Mouse (Mus musculus): ENCODE data around the gene B230118H07Rik.
"Not testable (repeated sequence)": the region's sequence is repeated elsewhere in the genome, so short reads cannot be mapped to it uniquely, and the experiment has no call there.

Gene B230118H07Rik

DNA sequence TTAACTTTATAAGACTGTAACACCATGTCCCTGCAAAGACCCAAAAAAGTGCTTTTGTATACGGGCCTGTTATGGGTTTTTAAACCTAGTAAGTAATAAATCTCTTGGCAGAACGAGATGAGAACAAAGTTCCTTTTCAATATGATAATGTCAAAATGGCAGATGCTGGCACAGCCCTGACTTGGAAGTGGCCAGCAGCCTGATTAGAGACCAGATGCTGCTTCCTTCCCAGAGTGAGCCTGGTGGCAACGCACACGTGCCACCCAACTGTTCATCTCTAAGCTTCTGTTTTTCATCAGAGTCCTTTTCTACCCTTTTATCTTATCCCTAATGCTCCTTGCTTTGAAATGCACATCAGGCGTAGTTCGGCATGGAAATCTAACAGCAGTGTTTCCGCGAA, 58.0 kb downstream of the B230118H07Rik start:
- in situ Hi-C loops (cut with MboI), result no loop called here

DNA sequence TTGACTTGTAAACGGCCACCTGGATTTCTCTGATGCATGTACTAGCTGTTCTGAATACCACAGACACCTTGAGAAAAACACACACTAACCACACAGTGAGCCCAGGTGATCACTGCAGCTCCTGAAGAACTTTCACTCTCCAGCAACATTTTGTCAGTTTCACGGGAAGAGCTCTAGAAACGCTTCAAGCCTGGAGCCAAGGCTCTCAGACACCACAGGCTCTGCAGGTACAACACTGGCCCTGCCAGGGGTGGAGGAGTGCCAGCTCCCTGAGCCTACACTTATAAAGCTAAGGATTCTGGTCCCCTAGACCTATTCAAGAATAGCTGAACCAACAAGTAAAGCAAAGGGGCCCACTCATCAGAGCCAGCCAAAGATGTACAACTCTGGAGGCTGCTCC, 67.9 kb downstream of the B230118H07Rik start:
- in situ Hi-C loops (cut with MboI), result no loop called here

DNA sequence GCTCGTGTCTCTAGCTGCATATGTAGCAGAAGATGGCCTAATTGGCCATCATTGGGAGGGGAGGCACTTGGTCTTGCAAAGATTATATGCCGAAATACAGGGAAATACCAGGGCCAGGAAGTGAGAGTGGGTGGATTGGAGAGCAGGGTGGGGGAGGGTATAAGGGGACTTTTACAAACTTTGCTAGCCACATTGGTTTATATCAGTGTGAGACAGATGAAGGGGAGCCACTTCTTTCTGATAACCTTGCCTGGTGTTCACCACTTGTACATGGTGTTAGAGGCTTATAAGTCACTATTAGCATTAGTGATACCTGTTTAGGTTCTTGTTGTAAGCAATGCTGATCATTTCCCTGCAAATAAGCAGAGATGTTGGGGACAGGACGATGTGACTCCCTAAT, 68.4 kb downstream of the B230118H07Rik start:
- in situ Hi-C loops (cut with MboI), result no loop called here

DNA sequence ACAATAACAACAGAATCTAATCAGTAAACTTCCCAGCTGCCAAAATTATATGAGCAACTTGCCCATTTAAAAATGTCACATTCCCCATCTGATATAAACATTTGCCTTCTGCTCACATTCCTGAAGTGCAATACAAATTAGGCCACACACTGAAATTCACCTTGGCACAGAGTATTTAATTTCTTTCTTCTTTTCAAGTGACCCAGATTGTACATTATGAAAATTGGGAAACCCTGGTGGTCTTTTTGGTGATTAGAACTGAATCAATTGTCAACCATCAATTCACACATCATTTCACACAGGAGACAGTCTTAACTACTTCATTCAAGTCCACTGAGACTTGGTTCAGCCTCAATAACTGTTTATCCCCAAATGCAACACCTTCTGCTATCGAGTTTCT, 68.9 kb downstream of the B230118H07Rik start:
- in situ Hi-C loops (cut with MboI), result no loop called here

DNA sequence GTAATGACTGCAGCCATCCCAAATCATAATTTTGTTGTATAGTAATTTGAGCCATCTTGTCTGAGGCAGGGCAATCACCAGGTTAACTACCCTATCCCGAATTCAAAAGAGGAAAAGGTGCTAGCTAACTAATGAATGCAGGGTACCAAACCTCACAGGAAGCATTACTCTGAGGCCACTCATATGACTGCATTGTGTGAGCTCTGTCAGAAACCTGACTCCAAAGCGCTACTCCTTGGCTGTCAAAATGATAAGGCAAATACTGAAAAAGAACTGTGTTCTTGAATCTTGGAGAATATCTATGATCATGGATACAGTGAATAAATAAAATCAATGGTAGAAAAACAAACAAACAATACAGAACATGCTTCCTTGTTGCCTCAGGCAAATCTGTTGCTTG, 69.3 kb downstream of the B230118H07Rik start:
- in situ Hi-C loops (cut with MboI), result no loop called here

DNA sequence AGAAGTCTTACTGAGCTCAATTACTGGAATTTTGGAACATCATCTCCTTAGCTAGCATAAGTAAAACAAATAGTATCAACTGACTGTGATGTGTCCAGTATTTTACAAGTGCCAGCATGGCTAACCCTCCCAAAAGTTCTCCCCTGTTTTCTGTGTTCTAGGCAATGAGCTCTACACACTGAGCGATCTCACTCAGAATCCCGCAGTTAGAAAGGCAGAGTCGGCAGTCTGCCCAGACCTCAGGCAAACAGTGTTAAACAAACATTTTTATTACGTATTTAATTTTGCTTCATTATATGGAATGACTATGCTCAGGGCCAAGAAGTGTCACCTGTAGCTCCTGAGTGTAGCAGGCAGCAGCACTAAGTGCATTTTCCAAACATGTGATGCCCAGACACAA, 72.1 kb downstream of the B230118H07Rik start:
- in situ Hi-C loops (cut with MboI), result no loop called here

DNA sequence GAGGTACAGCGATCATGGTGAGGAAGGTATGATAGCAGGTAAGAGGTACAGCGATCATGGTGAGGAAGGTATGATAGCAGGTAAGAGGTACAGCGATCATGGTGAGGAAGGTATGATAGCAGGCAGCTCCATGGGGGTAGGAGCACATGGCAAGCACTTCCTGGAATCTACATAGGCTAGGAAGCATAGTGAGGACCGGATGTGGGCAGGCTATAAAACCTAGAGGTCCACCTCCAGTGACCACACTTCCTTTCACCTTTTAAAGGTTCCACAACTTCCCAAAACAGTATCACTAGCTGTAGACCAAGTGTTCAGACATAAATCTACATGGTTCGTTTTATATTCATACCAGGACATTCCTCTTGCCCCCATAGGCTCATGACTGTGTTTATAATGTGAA, 80.1 kb downstream of the B230118H07Rik start:
- in situ Hi-C loops (cut with MboI), result no loop called here

DNA sequence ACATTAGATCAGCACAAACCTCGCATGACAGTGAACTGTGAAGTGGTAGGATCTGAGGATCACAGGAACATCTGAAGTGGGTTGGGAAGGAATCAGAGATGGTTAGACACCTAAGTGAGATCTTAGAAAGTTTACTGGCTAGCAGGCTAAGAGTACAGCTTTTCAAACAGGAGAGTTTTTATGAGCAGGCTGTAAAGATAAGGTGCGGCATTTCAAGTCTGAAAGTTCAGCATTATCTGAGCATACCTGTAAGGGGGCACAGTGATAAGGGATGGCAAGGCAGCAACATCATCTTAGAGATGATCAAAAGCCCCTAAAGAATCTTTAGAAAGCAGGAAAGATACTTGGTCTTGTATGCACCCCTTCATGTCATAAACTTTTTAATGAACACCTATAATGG, 81.8 kb downstream of the B230118H07Rik start:
- in situ Hi-C loops (cut with MboI), result no loop called here

DNA sequence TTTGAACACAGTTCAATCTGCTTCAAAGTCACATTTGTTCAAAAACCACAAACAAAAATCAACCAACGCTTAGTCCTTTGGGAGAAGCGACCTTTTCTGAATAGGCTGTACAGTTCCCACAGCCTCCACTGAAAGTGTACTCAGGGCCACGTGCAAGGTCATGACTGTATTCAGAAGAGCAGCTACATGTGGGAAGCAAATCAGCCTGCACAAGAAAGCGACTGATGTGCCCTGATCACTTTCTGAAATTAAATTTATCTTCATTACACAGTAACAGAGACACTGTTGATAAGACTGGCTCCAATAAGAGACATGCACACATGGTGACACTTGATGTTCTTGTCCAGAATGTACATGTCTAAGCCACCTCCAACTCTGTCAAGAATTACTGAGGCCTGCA, 85.6 kb downstream of the B230118H07Rik start:
- in situ Hi-C loops (cut with MboI), result no loop called here

DNA sequence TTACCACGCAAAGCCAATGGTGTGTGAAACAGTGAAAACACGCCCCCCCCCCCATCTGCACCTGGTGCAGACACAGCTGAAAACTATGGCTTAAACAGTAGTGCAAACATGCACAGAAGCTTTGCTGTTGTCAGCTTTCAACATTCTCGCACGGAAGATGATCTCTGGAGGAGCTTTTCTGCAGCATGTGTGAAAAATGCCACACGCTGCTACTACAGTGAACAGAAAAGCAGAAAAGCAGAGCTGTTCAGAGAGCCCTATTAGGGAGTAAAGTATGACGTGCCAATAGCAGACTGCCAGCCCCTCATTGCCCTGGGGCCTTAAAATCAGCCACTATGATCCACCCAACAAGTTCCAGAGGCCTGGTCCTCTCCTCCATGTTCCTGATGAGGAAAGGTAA, 86.1 kb downstream of the B230118H07Rik start:
- in situ Hi-C loops (cut with MboI), result no loop called here

DNA sequence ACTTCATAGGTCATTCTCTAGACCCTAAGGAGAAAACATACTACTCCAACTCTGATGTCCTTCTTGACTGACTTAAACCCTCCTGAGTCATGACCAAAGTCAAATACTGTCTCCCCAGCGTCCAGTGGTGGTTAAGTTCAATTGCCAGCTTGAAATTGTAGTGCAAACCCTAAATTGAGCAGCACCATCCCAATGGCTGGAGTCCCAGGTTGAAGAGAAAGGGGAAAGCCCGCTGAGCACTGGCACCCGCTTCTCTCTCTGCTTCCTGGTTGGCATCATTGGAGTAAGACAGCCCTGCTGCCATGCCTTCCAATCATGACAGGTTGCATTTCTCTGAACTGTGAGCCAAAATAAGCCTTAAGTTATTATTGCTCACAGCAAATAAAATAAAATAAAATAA, 89.9 kb downstream of the B230118H07Rik start:
- in situ Hi-C loops (cut with MboI), result no loop called here

DNA sequence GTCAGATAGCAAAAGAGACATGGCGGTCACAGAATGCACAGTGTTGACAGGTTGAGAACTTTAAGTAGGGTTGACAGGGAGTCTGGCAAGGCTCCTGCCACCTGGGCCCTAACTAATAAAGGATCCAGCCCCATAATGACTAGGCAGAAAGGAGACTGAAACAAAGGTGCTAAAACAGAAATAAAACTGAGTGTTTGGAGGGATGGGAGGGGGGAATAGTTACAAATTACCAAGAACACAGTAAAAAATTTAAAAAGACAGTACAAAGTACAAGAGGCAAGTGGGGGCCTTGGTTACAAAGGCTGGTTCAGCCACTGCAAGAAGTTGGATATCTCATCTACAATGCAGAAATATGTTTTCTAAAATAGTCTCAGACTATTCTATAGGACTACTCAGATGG, 93.4 kb downstream of the B230118H07Rik start:
- in situ Hi-C loops (cut with MboI), result no loop called here

DNA sequence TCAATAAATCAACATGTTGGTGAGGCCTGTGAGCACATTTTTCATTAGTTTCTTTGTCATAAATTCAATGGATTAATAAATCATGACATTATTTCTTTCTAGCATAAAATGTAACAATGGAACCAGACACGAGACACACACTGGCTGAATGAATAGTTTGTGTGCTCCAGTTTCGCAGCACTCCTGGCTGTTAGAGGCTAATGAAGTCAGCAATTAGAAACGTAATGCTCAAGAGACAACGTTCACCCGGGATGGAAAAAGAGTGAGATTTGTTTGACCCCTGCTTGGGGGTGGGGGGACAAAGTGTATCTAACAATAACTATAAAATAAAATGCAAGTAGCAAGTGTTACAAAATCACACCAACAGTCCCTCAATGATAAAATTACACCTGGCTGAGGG, 95.5 kb downstream of the B230118H07Rik start:
- in situ Hi-C loops (cut with MboI), result no loop called here

DNA sequence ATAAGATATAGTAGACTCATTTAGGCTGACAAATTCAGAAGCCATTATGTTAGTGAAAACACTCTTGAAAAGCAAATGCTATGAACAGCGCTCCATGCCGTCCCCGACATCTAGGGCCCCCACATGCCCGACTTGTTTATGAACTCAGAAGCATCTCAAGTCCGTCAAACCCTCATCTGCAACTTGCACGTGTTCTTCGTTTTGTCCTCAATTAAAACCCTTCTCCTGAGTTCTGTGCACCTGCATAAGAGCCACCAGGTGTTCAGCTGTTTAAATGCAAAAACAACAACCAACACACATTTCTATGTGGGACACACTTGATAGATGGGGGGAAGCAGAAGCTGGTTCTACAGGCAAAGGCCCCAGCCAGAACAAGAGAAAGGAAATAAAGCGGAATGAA, 97.0 kb downstream of the B230118H07Rik start:
- in situ Hi-C loops (cut with MboI), result no loop called here

DNA sequence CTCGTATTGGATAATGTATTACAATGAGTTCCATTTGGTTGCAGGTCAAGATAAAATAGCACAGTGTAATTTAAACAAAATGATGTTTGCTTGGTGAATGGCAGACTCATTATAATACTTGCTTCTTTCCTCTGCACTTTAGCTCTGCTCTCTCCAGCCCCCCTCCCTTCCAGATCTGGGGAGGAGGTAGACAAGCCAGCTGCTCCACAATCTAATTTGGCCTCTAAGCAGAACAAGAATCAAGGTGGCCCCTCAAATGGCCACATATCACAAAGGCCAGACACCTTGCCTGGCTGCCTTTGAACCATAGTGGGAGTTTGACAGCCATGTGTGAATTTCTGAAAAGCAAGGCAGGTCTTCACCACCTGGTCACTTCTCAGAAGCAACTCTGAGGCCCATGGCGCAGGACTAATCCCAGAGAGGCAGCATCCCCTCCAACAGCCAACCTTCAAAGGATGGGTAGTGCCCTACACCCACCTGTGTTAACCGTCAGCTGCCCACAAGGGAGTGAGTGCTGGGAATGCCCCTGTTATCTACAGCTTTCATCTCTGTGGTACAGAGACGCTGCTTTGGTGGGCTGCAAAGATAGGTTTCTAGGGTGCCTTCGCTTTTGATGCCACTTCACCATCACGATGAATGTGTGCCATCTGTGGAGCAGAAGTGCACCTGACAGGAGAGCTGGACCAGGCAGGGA, 98.2 kb downstream of the B230118H07Rik start:
- in situ Hi-C loops (cut with MboI), result no loop called here

DNA sequence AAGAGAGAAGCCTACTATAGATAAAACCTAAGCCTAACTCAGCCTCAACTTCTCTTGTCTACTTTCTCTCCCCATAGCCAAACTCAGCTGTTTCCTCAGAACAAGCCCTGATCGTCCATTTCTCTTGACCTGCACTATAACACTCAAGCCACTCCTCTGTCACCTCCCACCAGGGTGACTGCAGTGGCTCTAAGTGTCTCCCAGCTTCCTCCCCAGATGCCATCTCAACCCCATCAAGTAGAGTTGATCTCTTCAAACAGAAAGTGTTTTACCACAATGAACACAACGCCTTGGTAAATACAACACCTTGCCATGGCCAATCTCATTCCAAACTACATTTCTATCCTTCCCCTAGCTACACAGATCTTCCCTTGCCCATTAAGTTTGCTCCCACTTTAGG, 99.2 kb downstream of the B230118H07Rik start:
- in situ Hi-C loops (cut with MboI), result no loop called here

DNA sequence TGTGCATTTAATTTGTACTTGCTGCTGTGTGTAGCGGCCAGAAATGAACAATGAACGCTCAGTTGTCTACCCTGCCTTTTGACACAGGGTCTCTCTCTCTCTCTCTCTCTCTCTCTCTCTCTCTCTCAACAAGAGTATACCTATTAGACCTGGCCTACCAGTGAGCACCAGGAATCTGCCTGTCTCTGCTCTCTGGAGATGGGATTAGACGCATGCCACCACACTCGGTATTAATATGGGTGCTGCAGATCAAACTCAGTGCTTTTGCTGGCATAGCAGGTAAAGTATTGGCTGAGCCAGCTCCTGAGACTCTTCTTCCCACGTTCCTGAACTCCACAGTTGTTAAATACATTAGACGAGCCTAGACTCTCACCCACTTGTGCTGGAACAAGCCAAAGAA, 100.5 kb downstream of the B230118H07Rik start:
- in situ Hi-C loops (cut with MboI), result no loop called here

DNA sequence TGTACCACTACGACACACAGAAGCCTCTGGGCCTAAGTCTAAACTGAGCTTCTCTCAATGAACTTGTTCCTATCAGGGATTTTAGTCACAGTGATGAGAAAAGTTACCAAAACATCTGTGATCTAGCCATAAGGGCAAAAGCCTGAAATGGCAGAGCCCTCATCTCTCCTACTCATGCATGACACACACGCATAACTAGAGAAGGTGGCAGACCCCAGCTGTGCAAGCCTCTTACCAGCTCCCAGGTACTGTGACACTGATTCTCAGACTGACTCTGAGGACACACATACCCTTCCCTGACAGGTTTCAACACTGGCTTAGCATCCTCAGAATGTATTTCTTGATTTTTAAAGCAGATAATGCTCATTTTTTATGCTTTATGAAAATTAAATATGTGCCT, 103.7 kb downstream of the B230118H07Rik start:
- in situ Hi-C loops (cut with MboI), result no loop called here

DNA sequence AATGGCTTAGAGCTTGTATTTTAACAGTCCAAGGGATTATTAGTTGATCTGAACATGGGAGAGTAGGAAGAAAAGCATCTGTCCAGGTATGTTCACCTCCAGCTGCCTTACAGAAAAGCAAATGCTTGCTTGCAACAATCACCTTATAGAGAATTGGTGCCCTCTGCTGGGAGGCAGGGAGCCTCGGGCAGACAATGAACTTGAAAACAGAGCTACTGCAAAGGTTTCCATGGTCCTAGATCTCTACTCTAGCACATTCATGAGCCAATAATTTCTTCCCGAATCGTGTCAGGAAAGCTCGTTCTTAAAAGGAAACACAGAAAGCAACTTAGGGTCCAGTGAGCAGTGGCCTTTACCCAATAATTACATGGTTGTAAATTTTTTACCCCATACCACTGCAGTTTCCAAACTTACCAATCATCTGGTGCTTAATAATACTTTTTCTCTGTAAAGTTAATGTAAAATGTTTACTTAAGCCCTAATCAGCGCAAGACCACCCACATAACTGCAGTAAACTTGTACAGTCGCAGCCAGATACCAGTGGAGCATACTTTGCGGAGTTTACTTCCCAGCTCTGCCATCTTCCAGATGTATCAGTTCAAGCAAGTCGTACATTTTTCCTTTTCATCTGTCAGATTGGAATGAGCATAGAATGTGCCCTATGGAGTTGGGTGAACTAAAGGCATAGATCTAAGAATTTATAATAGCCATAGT, 105.5 kb downstream of the B230118H07Rik start:
- in situ Hi-C loops (cut with MboI), result no loop called here

DNA sequence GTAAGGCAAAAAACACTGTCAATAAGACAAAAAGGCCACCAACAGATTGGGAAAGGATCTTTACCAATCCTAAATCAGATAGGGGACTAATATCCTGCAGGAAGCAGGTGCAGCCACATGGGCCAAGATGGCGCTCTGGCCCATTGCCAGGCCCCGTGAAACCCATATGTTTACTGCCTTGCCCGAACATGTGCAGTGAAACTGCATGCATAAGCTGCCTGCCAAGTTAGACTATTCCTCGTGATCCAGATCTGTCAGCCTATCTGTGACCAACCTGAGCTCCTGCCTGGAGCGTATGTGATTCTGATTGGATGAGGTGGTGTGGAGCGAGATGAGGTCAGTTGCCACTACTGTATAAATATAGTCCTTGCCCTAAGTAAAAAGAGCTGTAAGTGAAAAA, 112.4 kb downstream of the B230118H07Rik start:
- in situ Hi-C loops (cut with MboI), result not testable (repeated sequence)

DNA sequence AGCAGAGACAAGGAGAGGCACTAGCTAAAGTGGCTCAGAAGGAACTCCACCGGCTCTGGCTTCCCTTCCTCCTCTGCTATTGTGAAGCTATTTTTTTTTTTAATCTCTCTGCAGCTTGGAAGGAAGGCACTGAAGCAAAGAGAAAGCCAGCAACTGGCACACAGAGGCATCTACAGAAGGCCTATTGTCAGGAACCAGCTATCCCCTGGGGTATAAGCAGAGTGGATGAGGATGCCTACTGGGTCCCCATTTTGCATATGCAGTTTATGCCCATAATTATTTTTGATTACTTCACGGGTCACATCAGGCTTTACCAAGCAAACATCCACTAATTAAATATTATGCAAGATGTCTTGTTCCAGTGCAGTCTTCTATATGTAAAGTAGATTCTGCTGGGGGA, 115.6 kb downstream of the B230118H07Rik start:
- in situ Hi-C loops (cut with MboI), result no loop called here

DNA sequence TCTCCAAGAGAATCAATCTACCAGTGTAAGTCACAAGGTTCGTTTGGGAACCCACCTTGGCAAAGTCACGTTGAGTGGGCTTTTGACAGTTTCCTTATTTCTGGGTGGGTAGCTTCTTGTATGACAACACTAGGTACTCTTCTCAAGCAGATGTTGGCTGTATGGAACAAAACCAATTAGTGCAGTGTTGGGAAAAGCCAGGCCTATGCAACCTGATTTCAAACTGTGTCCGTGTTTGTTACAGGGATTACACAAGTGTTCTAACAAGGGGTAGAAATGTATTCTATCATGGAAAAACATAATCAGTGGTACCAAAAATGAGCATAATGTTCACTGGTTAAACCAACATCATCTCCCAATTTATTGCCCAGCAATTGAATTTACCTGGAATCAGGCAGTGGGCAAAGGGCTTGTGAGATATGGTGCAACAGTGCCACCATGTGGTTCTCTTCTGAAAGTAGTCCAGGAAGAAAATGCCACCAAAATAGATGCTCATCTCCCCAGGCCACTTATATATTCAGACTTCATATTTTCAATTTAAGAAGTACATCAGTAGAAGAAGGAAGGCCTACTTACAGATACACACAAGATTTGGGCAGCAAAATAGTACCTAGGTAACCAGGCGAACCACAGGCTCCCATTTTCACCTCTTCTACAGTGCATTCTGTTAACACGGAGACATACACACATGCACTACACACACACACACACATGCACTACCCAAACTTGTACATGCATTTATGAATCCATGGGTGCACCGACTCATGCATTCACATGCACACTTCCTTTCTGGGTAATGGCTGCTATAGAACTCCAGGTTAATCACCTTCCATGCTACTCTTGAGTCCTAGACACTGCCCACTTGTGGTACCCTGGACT, 123.6 kb downstream of the B230118H07Rik start:
- in situ Hi-C loops (cut with MboI), result no loop called here

DNA sequence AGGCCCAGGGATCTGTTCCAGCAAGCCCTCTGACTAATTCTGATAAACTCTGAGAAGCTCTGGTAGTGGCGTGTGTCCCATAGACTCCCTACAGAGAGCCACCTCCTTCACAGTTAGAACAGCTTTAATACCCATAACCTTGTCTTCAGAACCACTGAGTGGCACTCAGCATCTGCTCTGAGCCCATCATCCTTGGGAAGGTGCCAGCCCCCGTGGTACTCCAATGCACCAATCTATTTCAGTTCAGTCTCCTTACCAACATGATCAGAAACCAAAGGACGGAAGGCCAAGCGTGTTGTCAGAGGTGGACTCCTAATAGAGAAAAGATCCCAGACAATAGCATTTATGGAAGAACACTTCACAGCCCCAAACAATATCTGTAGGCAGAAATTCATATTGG, 124.2 kb downstream of the B230118H07Rik start:
- in situ Hi-C loops (cut with MboI), result no loop called here
